Mouse (Mus musculus): ENCODE results near the gene Rad51b. TPM values are rescaled to one million over a fixed set of nuclear protein-coding genes. Genes with fewer than 3 reads are reported as not detected.

Rad51b gene
- polyA plus RNA-seq, 1 experiment from 2014 or later = 7.7 TPM

GRCm38 (mm10) chr12:79557904-79558303 lies 260.8 kb downstream of the Rad51b start:
- H3K4me1 ChIP-seq = no peaks in the 10 kb centered on the region
- no peak for ATAC-seq (ENCODE audit: low FRiP score)
- no peak overlapping the region for H3K27ac ChIP-seq
- H3K4me2 ChIP-seq = no peak overlapping the region
- H3K9ac ChIP-seq = no peak overlapping the region
- 90% methylated on average over 5 of the region's 5 CpGs for WGBS
- no peaks in the 10 kb centered on the region for H3K36me3 ChIP-seq (replicated peaks)
- H3K9me3 ChIP-seq = no peaks in the 10 kb centered on the region
- H3K27me3 ChIP-seq = no peaks in the 10 kb centered on the region
- no peak overlapping the region for H3K4me3 ChIP-seq (replicated peaks)

DNA sequence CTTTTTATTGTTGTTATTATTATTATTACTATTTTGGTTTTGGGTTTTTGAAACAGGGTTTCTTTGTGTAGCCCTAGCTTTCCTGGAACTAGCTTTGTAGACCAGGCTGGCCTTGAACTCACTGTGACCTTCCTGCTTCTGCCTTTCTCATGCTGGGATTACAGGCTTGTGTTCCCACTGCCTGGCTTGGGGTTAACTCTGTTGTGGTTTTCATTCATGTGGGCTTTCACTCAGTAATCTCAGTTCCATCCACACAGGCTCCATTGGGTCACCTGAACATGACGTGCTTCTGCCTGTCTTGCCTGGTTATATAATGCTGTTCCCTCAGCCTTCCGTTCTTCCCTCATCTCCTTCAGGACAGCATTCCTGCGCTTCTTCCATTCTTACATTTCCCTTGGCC lies 261.6 kb downstream of the Rad51b start:
- no peak for ATAC-seq (ENCODE audit: low FRiP score)
- Histone ChIP-seq H3K27me3 (no peaks in the 10 kb centered on the region), H3K9ac (no peak overlapping the region), H3K36me3 (replicated peaks) (no peaks in the 10 kb centered on the region), H3K4me1 (no peaks in the 10 kb centered on the region), H3K4me3 (replicated peaks) (no peak overlapping the region), H3K4me2 (no peak overlapping the region), H3K27ac (no peak overlapping the region), H3K9me3 (no peaks in the 10 kb centered on the region)
- 84% methylated on average over 3 of the region's 3 CpGs for WGBS

GRCm38 (mm10) chr12:79559410-79560015 lies 262.4 kb downstream of the Rad51b start:
- no peak overlapping the region for H3K27ac ChIP-seq
- 61% methylated on average over 4 of the region's 4 CpGs for WGBS
- no peak overlapping the region for H3K9ac ChIP-seq

GRCm38 (mm10) chr12:79560084-79560699 lies 263.1 kb downstream of the Rad51b start:
- no peak overlapping the region for H3K4me3 ChIP-seq (replicated peaks)
- no peak for ATAC-seq (ENCODE audit: low FRiP score)
- H3K4me2 ChIP-seq = no peak overlapping the region
- no peaks in the 10 kb centered on the region for H3K9me3 ChIP-seq
- H3K36me3 ChIP-seq (replicated peaks) = no peaks in the 10 kb centered on the region
- H3K4me1 ChIP-seq = no peaks in the 10 kb centered on the region
- WGBS = 92% methylated on average over 8 of the region's 8 CpGs
- no peak overlapping the region for H3K27ac ChIP-seq
- H3K27me3 ChIP-seq = no peaks in the 10 kb centered on the region
- no peak overlapping the region for H3K9ac ChIP-seq

More at GRCm38 (mm10) chr12:79559410-79560015, 262.4 kb downstream of the Rad51b start:
- H3K27me3 ChIP-seq = no peaks in the 10 kb centered on the region
- H3K36me3 ChIP-seq (replicated peaks) = no peaks in the 10 kb centered on the region
- no peak overlapping the region for H3K4me3 ChIP-seq (replicated peaks)
- no peak for ATAC-seq (ENCODE audit: low FRiP score)
- no peaks in the 10 kb centered on the region for H3K4me1 ChIP-seq
- no peaks in the 10 kb centered on the region for H3K9me3 ChIP-seq
- no peak overlapping the region for H3K4me2 ChIP-seq

GRCm38 (mm10) chr12:79560893-79561292 lies 263.8 kb downstream of the Rad51b start:
- no peak for ATAC-seq (ENCODE audit: low FRiP score)
- Histone ChIP-seq H3K9ac (no peak overlapping the region), H3K4me3 (replicated peaks) (no peak overlapping the region), H3K4me1 (no peaks in the 10 kb centered on the region), H3K36me3 (replicated peaks) (no peaks in the 10 kb centered on the region), H3K4me2 (no peak overlapping the region), H3K9me3 (no peaks in the 10 kb centered on the region), H3K27ac (no peak overlapping the region), H3K27me3 (no peaks in the 10 kb centered on the region)
- 90% methylated on average over 4 of the region's 4 CpGs for WGBS

- Histone ChIP-seq H3K9me3 (peaks cover 7% of the 10 kb centered on the region; the same call in 1 of the 2 replicates), H3K27ac (no peak overlapping the region), H3K4me2 (no peak overlapping the region), H3K36me3 (replicated peaks) (no peaks in the 10 kb centered on the region), H3K27me3 (no peaks in the 10 kb centered on the region), H3K4me1 (peaks cover 4% of the 10 kb centered on the region; the same call in 1 of the 2 replicates), H3K4me3 (replicated peaks) (no peak overlapping the region), H3K9ac (no peak overlapping the region)
- ATAC-seq (ENCODE audit: low FRiP score) = no peak
- 71% methylated on average over 6 of the region's 6 CpGs for WGBS
These were observed 277.3 kb downstream of the Rad51b start for GRCm38 (mm10) chr12:79574159-79575040.

GRCm38 (mm10) chr12:79575041-79575541 lies 278.0 kb downstream of the Rad51b start:
- WGBS = 64% methylated on average over 7 of the region's 7 CpGs
- no peak overlapping the region for H3K27ac ChIP-seq
- H3K9me3 ChIP-seq = peaks cover 7% of the 10 kb centered on the region; the same call in 1 of the 2 replicates
- no peaks in the 10 kb centered on the region for H3K27me3 ChIP-seq
- no peak overlapping the region for H3K4me3 ChIP-seq (replicated peaks)
- ATAC-seq (ENCODE audit: low FRiP score) = no peak
- H3K9ac ChIP-seq = no peak overlapping the region
- no peak overlapping the region for H3K4me2 ChIP-seq
- no peaks in the 10 kb centered on the region for H3K36me3 ChIP-seq (replicated peaks)
- H3K4me1 ChIP-seq = peaks cover 4% of the 10 kb centered on the region; the same call in 1 of the 2 replicates

GRCm38 (mm10) chr12:79577525-79577924 lies 280.4 kb downstream of the Rad51b start:
- Histone ChIP-seq H3K9me3 (no peaks in the 10 kb centered on the region), H3K9ac (no peak overlapping the region), H3K4me1 (peaks cover 4% of the 10 kb centered on the region; the same call in 1 of the 2 replicates), H3K27me3 (no peaks in the 10 kb centered on the region), H3K4me2 (no peak overlapping the region), H3K27ac (no peak overlapping the region), H3K4me3 (replicated peaks) (no peak overlapping the region), H3K36me3 (replicated peaks) (no peaks in the 10 kb centered on the region)
- WGBS = 89% methylated on average over 2 of the region's 2 CpGs
- ATAC-seq (ENCODE audit: low FRiP score) = no peak

GRCm38 (mm10) chr12:79579018-79579585 lies 282.0 kb downstream of the Rad51b start:
- H3K27me3 ChIP-seq = no peaks in the 10 kb centered on the region
- no peak for ATAC-seq (ENCODE audit: low FRiP score)
- H3K4me2 ChIP-seq = no peak overlapping the region
- H3K36me3 ChIP-seq (replicated peaks) = no peaks in the 10 kb centered on the region
- H3K4me1 ChIP-seq = peaks cover 4% of the 10 kb centered on the region; the same call in 1 of the 2 replicates
- H3K9me3 ChIP-seq = no peaks in the 10 kb centered on the region
- no peak overlapping the region for H3K9ac ChIP-seq
- no peak overlapping the region for H3K4me3 ChIP-seq (replicated peaks)
- WGBS = 85% methylated on average over 6 of the region's 6 CpGs
- no peak overlapping the region for H3K27ac ChIP-seq

DNA sequence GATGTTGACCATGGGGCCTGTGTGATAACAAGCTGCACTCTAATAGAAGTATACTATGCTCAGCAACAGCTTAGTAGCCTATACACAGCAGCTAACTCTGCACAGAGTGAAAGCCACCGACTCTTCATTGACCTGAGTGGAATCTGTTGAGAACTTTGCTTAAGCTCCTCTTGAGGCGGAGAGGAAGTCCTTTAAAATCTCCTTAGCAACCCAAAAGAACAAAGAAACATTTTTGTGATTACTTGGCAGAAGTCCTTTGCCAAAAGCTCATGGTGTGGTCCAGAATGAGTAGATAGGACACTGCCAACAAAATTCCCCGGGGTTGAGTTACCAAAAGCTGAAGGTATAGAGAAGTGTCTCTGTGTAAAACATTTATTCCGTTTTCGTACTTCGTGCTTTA lies 282.8 kb downstream of the Rad51b start:
- H3K36me3 ChIP-seq (replicated peaks) = no peaks in the 10 kb centered on the region
- H3K27me3 ChIP-seq = no peaks in the 10 kb centered on the region
- H3K4me2 ChIP-seq = no peak overlapping the region
- H3K4me3 ChIP-seq (replicated peaks) = no peak overlapping the region
- no peak overlapping the region for H3K9ac ChIP-seq
- H3K9me3 ChIP-seq = no peaks in the 10 kb centered on the region
- ATAC-seq (ENCODE audit: low FRiP score) = no peak
- no peaks in the 10 kb centered on the region for H3K4me1 ChIP-seq
- no peak overlapping the region for H3K27ac ChIP-seq
- 90% methylated on average over 6 of the region's 6 CpGs for WGBS

- WGBS = 91% methylated on average over 6 of the region's 6 CpGs
These were observed 287.6 kb downstream of the Rad51b start for GRCm38 (mm10) chr12:79584556-79585307.

More at GRCm38 (mm10) chr12:79584556-79585307, 287.6 kb downstream of the Rad51b start:
- Histone ChIP-seq H3K4me1 (no peaks in the 10 kb centered on the region), H3K27me3 (no peaks in the 10 kb centered on the region), H3K9ac (no peak overlapping the region), H3K27ac (no peak overlapping the region), H3K36me3 (replicated peaks) (no peaks in the 10 kb centered on the region), H3K4me3 (replicated peaks) (no peak overlapping the region), H3K9me3 (no peaks in the 10 kb centered on the region), H3K4me2 (no peak overlapping the region)
- no peak for ATAC-seq (ENCODE audit: low FRiP score)

Measured in forebrain, embryonic 12.5 days (tissue).